Mouse (Mus musculus) naive thymus-derived CD4-positive, alpha-beta T cell, adult 5 months (primary cell): ENCODE measurements around the gene Tsc22d1. TPM values are rescaled to one million over a fixed set of nuclear protein-coding genes. Genes with fewer than 3 reads are reported as not detected.

Source experiments
- polyA plus RNA-seq: library from polyadenylated mRNA; unstranded; fragments of 100-300 nt; shearing (Covaris generic); gene quantifications from one replicate; pipeline ENCODE4 v1.2.1, GENCODE M21; 2017

The Tsc22d1 gene
- 32.6 TPM for polyA plus RNA-seq

GRCm38 (mm10) chr14:76414862-76415780 lies at the start of gene Tsc22d1:
TSS of gene Tsc22d1 (plus strand) at chr14:76414961.

GRCm38 (mm10) chr14:76556852-76557208 lies 142.1 kb downstream of the Tsc22d1 start, which contains the start of gene Serp2:
TSS of gene Serp2 (minus strand) at chr14:76556889.

Other genes starting within 250 kb of the Tsc22d1 start
- gene Serp2, start 141.9 kb downstream of the Tsc22d1 start, polyA plus RNA-seq: 2.6 TPM